Mouse (Mus musculus) bone marrow macrophage, adult 2 months (primary cell): ENCODE measurements around the gene Tle1. TPM values are rescaled to one million over a fixed set of nuclear protein-coding genes. Genes with fewer than 3 reads are reported as not detected.

Experiments used
- H3K27ac ChIP-seq: 2 replicates; pipeline ENCODE4 v1.5.1; 2012; ENCODE audit warnings: low read depth, low read length; ENCODE audit not compliant: insufficient read depth
- H3K4me1 ChIP-seq: 2 replicates; pipeline ENCODE4 v1.6.1; 2012; ENCODE audit warnings: low read length; ENCODE audit not compliant: control insufficient read depth, insufficient read depth
- H3K4me3 ChIP-seq: 2 replicates; pipeline ENCODE4 v1.5.1; 2012; ENCODE audit warnings: mild to moderate bottlenecking, low read length, moderate library complexity; ENCODE audit not compliant: insufficient read depth
- CTCF ChIP-seq: IDR thresholded peaks from 2 replicates; pipeline ENCODE4 v1.5.1; 2012; ENCODE audit warnings: low read depth, mild to moderate bottlenecking, low read length, moderate library complexity
- POLR2A ChIP-seq: IDR thresholded peaks from 2 replicates; pipeline ENCODE4 v1.6.1; 2012; ENCODE audit warnings: mild to moderate bottlenecking, low read depth, low read length, borderline replicate concordance
- polyA plus RNA-seq: library from polyadenylated mRNA; stranded (reverse); fragments of >200 nt; gene quantifications from 2 replicates; pipeline ENCODE4 v1.2.4, GENCODE M21; 2012; ENCODE audit not compliant: missing spikeins, insufficient read depth, insufficient read length

Gene Tle1
- polyA plus RNA-seq, 1 experiment = 28.1 TPM

DNA sequence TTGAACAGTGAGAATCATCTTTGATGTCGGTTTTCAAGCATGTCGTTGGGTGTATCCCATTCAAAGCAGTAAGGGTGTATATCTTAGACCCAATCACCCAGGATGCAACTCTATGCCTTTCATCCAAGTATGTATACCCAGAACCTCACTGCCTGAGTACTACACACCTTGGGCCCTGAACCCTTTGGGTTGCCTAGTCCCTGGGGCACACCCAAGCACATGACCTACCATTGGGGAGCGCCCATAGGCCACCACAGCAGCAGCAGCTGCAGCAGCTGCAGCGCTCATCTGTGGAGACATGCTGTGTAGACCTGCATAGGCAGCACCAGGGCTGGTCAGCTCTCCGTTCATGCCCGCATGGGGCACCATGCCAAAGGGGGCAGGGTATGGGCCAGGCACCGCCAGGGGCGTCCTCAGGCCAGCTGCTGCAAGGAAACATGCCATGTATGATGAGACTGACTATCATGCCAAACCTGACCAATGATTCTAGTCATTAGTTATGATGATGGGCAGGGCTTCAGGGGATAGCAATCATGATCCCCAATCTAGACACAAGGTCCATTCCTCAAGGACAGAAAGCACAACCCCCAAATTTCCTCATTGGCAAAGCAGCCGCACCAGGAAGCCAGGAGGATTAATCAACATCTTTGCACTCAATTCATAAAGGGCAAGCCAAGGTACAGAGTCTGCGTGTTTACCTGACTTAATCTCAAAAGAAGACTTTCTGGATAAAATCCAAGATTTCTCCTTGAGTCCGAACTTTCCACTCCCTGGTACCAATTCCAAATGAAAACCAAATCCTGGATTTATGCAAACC is 62.2 kb downstream of the Tle1 start:
- Histone ChIP-seq H3K4me3 (no peak overlapping the region), H3K27ac (no peak overlapping the region), H3K4me1 (0 out of 2 replicates have a peak, but pooled peaks cover 2% of the 10 kb centered on the region)
- TF ChIP-seq CTCF (no peak), POLR2A (no peak)

DNA sequence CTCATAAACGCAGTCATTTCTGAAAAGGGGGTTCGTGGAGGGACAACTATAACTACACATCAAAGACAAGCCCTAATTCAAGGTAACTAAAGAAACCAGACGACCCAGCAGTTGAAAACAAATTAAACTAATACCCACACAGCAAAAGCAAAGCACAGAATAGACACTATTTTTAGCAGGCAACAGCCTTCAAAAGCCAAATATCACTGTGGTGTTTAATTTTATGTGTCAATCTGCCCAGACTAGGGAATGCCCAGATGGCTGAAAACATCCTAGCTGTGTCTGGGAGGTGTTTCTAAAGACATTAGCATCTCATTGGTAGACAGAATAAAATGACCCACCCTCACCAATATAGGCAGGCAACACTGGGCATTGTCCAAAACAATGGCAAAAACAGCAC is 68.1 kb downstream of the Tle1 start:
- no peak overlapping the region for H3K27ac ChIP-seq
- no peaks in the 10 kb centered on the region for H3K4me1 ChIP-seq
- TF ChIP-seq POLR2A (no peak), CTCF (no peak)
- H3K4me3 ChIP-seq = no peak overlapping the region

DNA sequence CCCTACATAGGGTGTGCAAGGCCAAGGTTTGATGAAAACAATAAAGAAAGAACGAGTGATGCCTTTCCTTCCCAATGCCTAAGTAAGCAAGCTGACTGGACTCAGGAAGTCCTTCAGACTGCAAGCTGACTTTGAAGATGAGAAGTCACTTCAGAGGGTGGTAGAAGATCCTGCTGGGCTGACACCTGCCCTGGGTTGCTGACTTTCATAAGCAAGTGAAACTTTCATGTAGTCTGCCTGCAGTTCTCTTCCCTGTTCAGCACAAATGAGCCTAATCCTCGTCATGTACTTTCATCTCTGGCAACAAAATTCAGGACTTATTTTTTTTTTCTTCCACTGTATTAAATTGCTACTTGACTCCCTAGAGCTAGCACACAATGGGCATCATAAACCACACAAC is 73.1 kb downstream of the Tle1 start:
- Histone ChIP-seq H3K27ac (no peak overlapping the region), H3K4me1 (no peaks in the 10 kb centered on the region), H3K4me3 (no peak overlapping the region)
- TF ChIP-seq CTCF (no peak), POLR2A (no peak)

DNA sequence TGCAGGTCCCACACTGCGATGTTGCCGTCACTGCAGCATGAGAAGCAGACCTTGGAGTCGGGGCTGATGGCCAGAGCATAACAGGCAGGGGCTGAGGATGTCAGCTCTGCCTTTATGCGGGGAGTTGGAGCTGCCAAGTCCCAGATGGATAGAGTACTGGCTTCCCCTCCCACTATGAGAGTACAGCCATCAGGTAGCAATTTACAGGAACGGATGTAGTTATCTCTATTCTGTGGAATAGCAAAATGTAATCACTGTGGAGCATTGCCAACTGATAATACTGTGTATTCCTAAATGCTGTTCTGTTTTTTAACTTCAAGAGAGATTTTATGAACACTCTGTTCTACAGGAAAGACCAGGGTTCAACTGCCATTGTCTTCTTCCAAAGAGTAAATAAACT is 75.9 kb downstream of the Tle1 start:
- no peak overlapping the region for H3K27ac ChIP-seq
- TF ChIP-seq CTCF = no peak
- no peak for TF ChIP-seq POLR2A
- no peaks in the 10 kb centered on the region for H3K4me1 ChIP-seq

DNA sequence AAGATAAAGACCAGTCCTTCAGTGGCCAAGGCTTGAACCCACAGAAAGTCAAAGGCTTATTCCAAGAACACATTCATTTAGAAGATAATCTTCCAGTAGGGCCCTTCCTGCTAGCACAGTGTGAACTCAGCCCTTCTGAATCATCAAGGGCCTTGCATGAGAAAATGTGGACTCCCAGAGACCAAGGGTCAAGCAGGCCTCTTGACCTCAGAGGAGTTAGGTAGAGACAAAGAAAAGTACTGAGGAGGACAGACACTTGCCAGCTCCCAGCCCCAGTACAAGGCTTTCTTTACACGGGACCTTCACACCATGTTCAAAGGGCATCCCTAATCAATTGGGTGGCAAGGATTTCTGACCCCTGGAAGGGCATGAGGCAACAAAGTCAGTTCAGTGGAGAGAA is 77.9 kb downstream of the Tle1 start:
- TF ChIP-seq CTCF (no peak), POLR2A (no peak)
- no peak overlapping the region for H3K27ac ChIP-seq
- H3K4me3 ChIP-seq = no peak overlapping the region
- no peaks in the 10 kb centered on the region for H3K4me1 ChIP-seq

More for the DNA sequence above, 75.9 kb downstream of the Tle1 start:
- no peak overlapping the region for H3K4me3 ChIP-seq

DNA sequence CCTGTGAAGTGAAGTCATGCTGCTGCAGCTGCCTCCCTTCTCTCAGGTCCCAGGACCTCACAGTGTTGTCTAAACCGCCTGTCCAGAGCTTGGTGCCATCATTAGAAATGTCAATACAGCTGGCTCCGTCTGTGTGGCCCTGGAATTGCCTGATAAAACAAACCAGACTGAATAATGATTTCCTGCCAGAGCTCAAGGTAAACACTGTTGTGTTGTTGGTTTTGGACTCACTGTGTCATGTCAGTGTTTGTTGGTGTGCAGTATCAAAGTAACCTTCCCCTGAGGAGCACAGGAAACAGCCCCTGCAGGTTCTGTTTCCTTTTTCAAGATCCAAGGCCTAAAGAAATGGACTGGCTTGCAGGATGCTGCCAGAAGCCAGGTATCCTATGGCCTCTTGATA is 78.4 kb downstream of the Tle1 start:
- no peak for TF ChIP-seq POLR2A
- Histone ChIP-seq H3K4me1 (no peaks in the 10 kb centered on the region), H3K27ac (no peak overlapping the region), H3K4me3 (no peak overlapping the region)

DNA sequence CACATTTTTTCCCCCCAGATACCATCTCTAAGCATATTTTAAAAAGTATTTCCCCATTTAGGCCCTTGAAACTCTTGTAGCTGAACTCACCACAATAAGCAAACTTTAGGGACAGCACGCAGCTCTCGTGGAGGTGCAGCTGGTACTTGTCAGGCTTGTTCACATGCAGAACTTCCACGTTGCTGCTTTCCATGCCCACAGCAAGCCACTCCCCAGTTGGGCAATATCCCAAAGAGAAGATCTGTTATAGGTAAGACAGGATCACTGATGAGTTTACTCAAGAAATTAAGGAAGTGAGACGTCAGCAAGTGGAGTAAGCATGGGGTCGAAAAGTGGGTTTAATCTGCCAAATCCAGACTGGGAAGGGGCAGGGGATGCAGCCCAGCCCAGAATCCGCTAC is 80.7 kb downstream of the Tle1 start:
- Histone ChIP-seq H3K4me1 (no peaks in the 10 kb centered on the region), H3K4me3 (no peak overlapping the region), H3K27ac (no peak overlapping the region)
- TF ChIP-seq POLR2A (no peak), CTCF (no peak)

DNA sequence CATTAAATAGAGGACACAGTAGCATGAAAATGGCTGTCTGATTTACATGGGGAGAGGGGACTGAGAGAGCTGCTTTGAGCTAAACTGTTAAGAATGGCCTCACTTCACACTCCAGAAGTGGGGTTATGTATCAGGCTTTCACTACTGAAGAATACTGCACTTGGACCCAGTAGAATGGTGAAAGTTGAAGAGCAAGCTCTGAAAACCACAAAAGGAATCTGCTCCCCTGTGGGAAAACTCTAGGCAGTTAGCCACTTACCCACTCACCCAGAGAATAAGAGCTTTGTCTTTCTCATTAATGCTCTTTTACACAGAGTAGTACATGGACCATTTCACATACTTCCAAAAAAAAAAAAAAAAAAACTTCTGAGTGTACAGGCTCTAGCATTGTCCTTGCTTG is 95.0 kb downstream of the Tle1 start:
- Histone ChIP-seq H3K4me1 (no peaks in the 10 kb centered on the region), H3K4me3 (no peak overlapping the region), H3K27ac (no peak overlapping the region)
- TF ChIP-seq POLR2A (no peak), CTCF (no peak)

DNA sequence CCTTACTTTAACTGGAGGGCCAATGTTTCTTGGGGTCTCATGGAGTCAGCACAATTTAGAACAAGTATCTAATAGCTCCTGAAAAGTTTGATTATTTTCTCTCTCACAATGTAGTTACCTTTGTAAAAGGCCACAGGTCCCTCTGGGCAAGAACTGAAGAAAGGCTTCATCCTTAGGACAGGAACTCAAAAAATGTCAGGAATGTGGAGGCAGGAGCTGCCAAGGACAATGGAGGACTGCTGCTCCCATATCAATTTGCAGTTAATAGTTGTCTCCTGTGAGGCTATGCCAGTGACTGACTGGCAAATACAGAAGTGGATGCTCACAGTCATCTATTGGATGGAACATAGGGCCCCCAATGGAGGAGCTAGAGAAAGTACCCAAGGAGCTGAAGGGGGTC is 96.5 kb downstream of the Tle1 start:
- H3K4me1 ChIP-seq = no peaks in the 10 kb centered on the region
- H3K27ac ChIP-seq = no peak overlapping the region
- no peak for TF ChIP-seq POLR2A
- no peak for TF ChIP-seq CTCF
- H3K4me3 ChIP-seq = no peak overlapping the region

DNA sequence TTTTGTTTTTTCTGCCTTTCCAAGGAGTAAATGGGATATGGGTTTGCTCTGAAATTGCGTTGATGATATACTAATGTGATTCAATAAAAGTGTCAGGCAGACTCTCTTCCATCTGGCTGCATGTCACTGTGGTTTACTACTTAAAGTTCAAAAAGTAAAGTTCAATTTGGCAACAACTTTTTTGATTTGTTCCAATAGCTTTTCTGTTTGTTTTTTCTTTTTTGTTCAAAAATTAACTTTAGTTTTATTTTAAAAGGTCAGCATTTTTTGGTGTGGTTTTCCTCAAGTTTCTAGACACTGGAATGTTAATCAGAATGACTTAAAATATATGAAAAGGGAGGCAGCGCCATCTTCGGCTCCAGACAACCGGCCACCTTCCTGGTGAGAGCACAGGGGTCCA is 112.9 kb downstream of the Tle1 start:
- Histone ChIP-seq H3K4me1 (no peaks in the 10 kb centered on the region), H3K4me3 (no peak overlapping the region), H3K27ac (no peak overlapping the region)
- TF ChIP-seq POLR2A (no peak), CTCF (no peak)
